Mouse (Mus musculus): Measurements from ENCODE around the gene Atp8b5. TPM values are rescaled to one million over a fixed set of nuclear protein-coding genes. Genes with fewer than 3 reads are reported as not detected.
A peak's percentile ranks its signal among the peaks of the same experiment; 100 is the strongest.

Gene Atp8b5
- polyA plus RNA-seq, 1 experiment from 2014 or later, result 0.35 TPM

GRCm38 (mm10) chr4:43402212-43402611 lies 135.3 kb downstream of the Atp8b5 start:
- WGBS, result 89% methylated on average over 9 of the region's 9 CpGs
- H3K9ac ChIP-seq (replicated peaks), result no peak overlapping the region
- no peak overlapping the region for H3K4me3 ChIP-seq (replicated peaks)
- no peak for ATAC-seq
- no peak overlapping the region for H3K27ac ChIP-seq
- H3K4me2 ChIP-seq (replicated peaks), result no peak overlapping the region
- peaks cover 4% of the 10 kb centered on the region; the same call in 1 of the 2 replicates for H3K36me3 ChIP-seq
- no peaks in the 10 kb centered on the region for H3K9me3 ChIP-seq
- H3K4me1 ChIP-seq (replicated peaks), result peaks cover 48% of the 10 kb centered on the region
- no peaks in the 10 kb centered on the region for H3K27me3 ChIP-seq

- no peak for ATAC-seq
- Histone ChIP-seq H3K9me3 (no peaks in the 10 kb centered on the region), H3K27me3 (no peaks in the 10 kb centered on the region), H3K4me3 (replicated peaks) (no peak overlapping the region), H3K4me1 (replicated peaks) (peaks cover 47% of the 10 kb centered on the region), H3K9ac (replicated peaks) (no peak overlapping the region), H3K36me3 (peaks cover 4% of the 10 kb centered on the region; the same call in 1 of the 2 replicates), H3K27ac (no peak overlapping the region), H3K4me2 (replicated peaks) (no peak overlapping the region)
- WGBS, result 91% methylated on average over 10 of the region's 10 CpGs
Measured at GRCm38 (mm10) chr4:43404697-43405096, 137.7 kb downstream of the Atp8b5 start.

- 1% methylated on average over 28 of the region's 28 CpGs for WGBS
- Histone ChIP-seq H3K4me1 (replicated peaks) (peaks cover 48% of the 10 kb centered on the region), H3K4me3 (replicated peaks) (peak overlapping the region; percentile 68), H3K9ac (replicated peaks) (peak overlapping the region; percentile 93), H3K27me3 (no peaks in the 10 kb centered on the region), H3K36me3 (peaks cover 7% of the 10 kb centered on the region; the same call in 1 of the 2 replicates), H3K4me2 (replicated peaks) (peak overlapping the region; percentile 77), H3K27ac (peak overlapping the region; percentile 97), H3K9me3 (no peaks in the 10 kb centered on the region)
- ATAC-seq, result peak; percentile 97
Measured at GRCm38 (mm10) chr4:43406162-43406971, 139.4 kb downstream of the Atp8b5 start.

- H3K4me2 ChIP-seq (replicated peaks), result peak overlapping the region; percentile 77
- peaks cover 46% of the 10 kb centered on the region for H3K4me1 ChIP-seq (replicated peaks)
- peak overlapping the region; percentile 68 for H3K4me3 ChIP-seq (replicated peaks)
- H3K9me3 ChIP-seq, result no peaks in the 10 kb centered on the region
- peaks cover 4% of the 10 kb centered on the region; the same call in 1 of the 2 replicates for H3K36me3 ChIP-seq
- 66% methylated on average over 12 of the region's 12 CpGs for WGBS
- H3K27me3 ChIP-seq, result no peaks in the 10 kb centered on the region
- peak; percentile 59 for ATAC-seq
- peak overlapping the region; percentile 97 for H3K27ac ChIP-seq
- peak overlapping the region; percentile 93 for H3K9ac ChIP-seq (replicated peaks)
Measured at GRCm38 (mm10) chr4:43407071-43407920, 140.3 kb downstream of the Atp8b5 start.

GRCm38 (mm10) chr4:43414761-43415160 lies 147.8 kb downstream of the Atp8b5 start:
- no peak overlapping the region for H3K4me2 ChIP-seq (replicated peaks)
- H3K4me3 ChIP-seq (replicated peaks), result no peak overlapping the region
- no peaks in the 10 kb centered on the region for H3K9me3 ChIP-seq
- peaks cover 36% of the 10 kb centered on the region for H3K4me1 ChIP-seq (replicated peaks)
- H3K27me3 ChIP-seq, result no peaks in the 10 kb centered on the region
- ATAC-seq, result no peak
- 93% methylated on average over 14 of the region's 14 CpGs for WGBS
- H3K36me3 ChIP-seq, result peaks cover 61% of the 10 kb centered on the region
- H3K9ac ChIP-seq (replicated peaks), result no peak overlapping the region
- H3K27ac ChIP-seq, result no peak overlapping the region

GRCm38 (mm10) chr4:43415221-43416070 lies 148.5 kb downstream of the Atp8b5 start:
- no peak overlapping the region for H3K4me3 ChIP-seq (replicated peaks)
- peaks cover 62% of the 10 kb centered on the region for H3K36me3 ChIP-seq
- no peak overlapping the region for H3K27ac ChIP-seq
- peaks cover 30% of the 10 kb centered on the region for H3K4me1 ChIP-seq (replicated peaks)
- H3K4me2 ChIP-seq (replicated peaks), result no peak overlapping the region
- no peak for ATAC-seq
- H3K27me3 ChIP-seq, result no peaks in the 10 kb centered on the region
- no peak overlapping the region for H3K9ac ChIP-seq (replicated peaks)
- H3K9me3 ChIP-seq, result no peaks in the 10 kb centered on the region
- WGBS, result 93% methylated on average over 29 of the region's 29 CpGs

- Histone ChIP-seq H3K27ac (no peak overlapping the region), H3K4me1 (replicated peaks) (peaks cover 26% of the 10 kb centered on the region), H3K9ac (replicated peaks) (no peak overlapping the region), H3K27me3 (no peaks in the 10 kb centered on the region), H3K4me2 (replicated peaks) (no peak overlapping the region), H3K4me3 (replicated peaks) (no peak overlapping the region), H3K36me3 (peaks cover 61% of the 10 kb centered on the region), H3K9me3 (no peaks in the 10 kb centered on the region)
- ATAC-seq, result no peak
- WGBS, result 95% methylated on average over 22 of the region's 22 CpGs
Measured at GRCm38 (mm10) chr4:43416071-43416490, 149.1 kb downstream of the Atp8b5 start.

GRCm38 (mm10) chr4:43417269-43418062 lies 150.5 kb downstream of the Atp8b5 start:
- H3K27ac ChIP-seq, result no peak overlapping the region
- peaks cover 3% of the 10 kb centered on the region; the same call in 1 of the 2 replicates for H3K27me3 ChIP-seq
- no peaks in the 10 kb centered on the region for H3K9me3 ChIP-seq
- no peak overlapping the region for H3K4me3 ChIP-seq (replicated peaks)
- H3K4me2 ChIP-seq (replicated peaks), result no peak overlapping the region
- peaks cover 23% of the 10 kb centered on the region for H3K4me1 ChIP-seq (replicated peaks)
- 77% methylated on average over 16 of the region's 16 CpGs for WGBS
- H3K36me3 ChIP-seq, result peaks cover 71% of the 10 kb centered on the region
- H3K9ac ChIP-seq (replicated peaks), result no peak overlapping the region
- no peak for ATAC-seq

- no peaks in the 10 kb centered on the region for H3K9me3 ChIP-seq
- no peak overlapping the region for H3K9ac ChIP-seq (replicated peaks)
- H3K27ac ChIP-seq, result no peak overlapping the region
- H3K4me3 ChIP-seq (replicated peaks), result no peak overlapping the region
- H3K4me2 ChIP-seq (replicated peaks), result no peak overlapping the region
- peaks cover 13% of the 10 kb centered on the region for H3K27me3 ChIP-seq
- H3K4me1 ChIP-seq (replicated peaks), result peaks cover 15% of the 10 kb centered on the region
- WGBS, result 78% methylated on average over 4 of the region's 4 CpGs
- ATAC-seq, result no peak
- peaks cover 79% of the 10 kb centered on the region for H3K36me3 ChIP-seq
Measured at GRCm38 (mm10) chr4:43418450-43418849, 151.5 kb downstream of the Atp8b5 start.

- Histone ChIP-seq H3K9ac (replicated peaks) (no peak overlapping the region), H3K9me3 (no peaks in the 10 kb centered on the region), H3K4me2 (replicated peaks) (no peak overlapping the region), H3K27ac (no peak overlapping the region), H3K4me1 (replicated peaks) (peaks cover 13% of the 10 kb centered on the region; the same call in 1 of the 2 replicates), H3K36me3 (peaks cover 82% of the 10 kb centered on the region), H3K4me3 (replicated peaks) (no peak overlapping the region), H3K27me3 (peaks cover 19% of the 10 kb centered on the region)
- 57% methylated on average over 15 of the region's 15 CpGs for WGBS
- ATAC-seq, result no peak
Measured at GRCm38 (mm10) chr4:43418973-43419656, 152.2 kb downstream of the Atp8b5 start.

Data from midbrain, embryonic 13.5 days (tissue).